Mouse (Mus musculus) ES-Bruce4 (cell line): ENCODE data around the gene B4galnt1. TPM values are rescaled to one million over a fixed set of nuclear protein-coding genes. Genes with fewer than 3 reads are reported as not detected.

Source experiments
- H3K27ac ChIP-seq: 2 replicates; pipeline ENCODE4 v1.5.1; 2012; ENCODE audit warnings: low read length, inconsistent platforms; ENCODE audit not compliant: insufficient read depth
- H3K27me3 ChIP-seq: 2 replicates; pipeline ENCODE4 v1.6.1; 2012; ENCODE audit warnings: mild to moderate bottlenecking, low read length, inconsistent platforms; ENCODE audit not compliant: control insufficient read depth, poor library complexity, insufficient read depth, severe bottlenecking
- H3K36me3 ChIP-seq: 2 replicates; pipeline ENCODE4 v1.6.1; 2012; ENCODE audit warnings: inconsistent platforms, mild to moderate bottlenecking, low read length, moderate library complexity; ENCODE audit not compliant: control insufficient read depth, poor library complexity, insufficient read depth, severe bottlenecking
- H3K4me1 ChIP-seq: one replicate; pipeline ENCODE4 v1.8.1; 2011; ENCODE audit warnings: low read length; ENCODE audit not compliant: control insufficient read depth, insufficient read depth
- H3K4me3 ChIP-seq: 2 replicates; pipeline ENCODE4 v1.5.1; 2011; ENCODE audit warnings: low read depth, mild to moderate bottlenecking, low read length
- H3K9ac ChIP-seq: 2 replicates; pipeline ENCODE4 v1.6.1; 2012; ENCODE audit warnings: low read depth, mild to moderate bottlenecking, inconsistent platforms; ENCODE audit not compliant: poor library complexity, severe bottlenecking
- H3K9me3 ChIP-seq: replicated peaks from 2 replicates; pipeline ENCODE4 v1.6.1; 2012; ENCODE audit warnings: mild to moderate bottlenecking, low read length, inconsistent platforms; ENCODE audit not compliant: control insufficient read depth, poor library complexity, insufficient read depth, severe bottlenecking
- CTCF ChIP-seq: IDR thresholded peaks from one replicate; pipeline ENCODE4 v1.8.1; 2011; ENCODE audit warnings: low read depth, low read length
- EP300 ChIP-seq: IDR thresholded peaks from 2 replicates; pipeline ENCODE4 v1.6.1; 2011; ENCODE audit warnings: low read depth, low read length; ENCODE audit not compliant: insufficient read depth
- POLR2A ChIP-seq: IDR thresholded peaks from one replicate; pipeline ENCODE4 v1.8.1; 2011; ENCODE audit warnings: low read length; ENCODE audit not compliant: insufficient read depth
- polyA plus RNA-seq: library from polyadenylated mRNA; stranded (reverse); fragments of >200 nt; gene quantifications from 2 replicates; pipeline ENCODE4 v1.2.4, GENCODE M21; 2011; ENCODE audit warnings: low read depth; ENCODE audit not compliant: missing spikeins, insufficient read depth, insufficient read length

B4galnt1 gene
- polyA plus RNA-seq, 1 experiment = 7.7 TPM

- Histone ChIP-seq H3K9ac (no peak overlapping the region), H3K4me3 (no peak overlapping the region), H3K27me3 (no peaks in the 10 kb centered on the region), H3K36me3 (no peaks in the 10 kb centered on the region), H3K4me1 (peaks cover 3% of the 10 kb centered on the region), H3K9me3 (no peaks in the 10 kb centered on the region; the same call in 1 of the 2 replicates), H3K27ac (no peak overlapping the region)
- TF ChIP-seq CTCF (no peak), POLR2A (no peak), EP300 (no peak)
These were observed 26.5 kb upstream of the B4galnt1 start for GRCm38 (mm10) chr10:127138328-127139141.

- Histone ChIP-seq H3K4me3 (no peak overlapping the region), H3K4me1 (no peaks in the 10 kb centered on the region), H3K36me3 (no peaks in the 10 kb centered on the region), H3K27ac (no peak overlapping the region), H3K9ac (no peak overlapping the region), H3K9me3 (no peaks in the 10 kb centered on the region; the same call in 1 of the 2 replicates), H3K27me3 (no peaks in the 10 kb centered on the region)
- TF ChIP-seq EP300 = no peak
- TF ChIP-seq CTCF = no peak
- no peak for TF ChIP-seq POLR2A
These were observed 24.1 kb upstream of the B4galnt1 start for GRCm38 (mm10) chr10:127140971-127141370.

GRCm38 (mm10) chr10:127141500-127141899, 23.5 kb upstream of the B4galnt1 start:
- Histone ChIP-seq H3K27ac (no peak overlapping the region), H3K4me1 (no peaks in the 10 kb centered on the region), H3K27me3 (no peaks in the 10 kb centered on the region), H3K9me3 (no peaks in the 10 kb centered on the region; the same call in 1 of the 2 replicates), H3K9ac (no peak overlapping the region), H3K4me3 (no peak overlapping the region), H3K36me3 (no peaks in the 10 kb centered on the region)
- TF ChIP-seq CTCF = no peak
- TF ChIP-seq POLR2A = no peak
- no peak for TF ChIP-seq EP300

- H3K9ac ChIP-seq = no peak overlapping the region
- H3K27me3 ChIP-seq = no peaks in the 10 kb centered on the region
- H3K4me1 ChIP-seq = no peaks in the 10 kb centered on the region
- no peaks in the 10 kb centered on the region for H3K36me3 ChIP-seq
- H3K4me3 ChIP-seq = no peak overlapping the region
- H3K27ac ChIP-seq = no peak overlapping the region
- no peak for TF ChIP-seq CTCF
- no peak for TF ChIP-seq EP300
- TF ChIP-seq POLR2A = no peak
- no peaks in the 10 kb centered on the region; the same call in 1 of the 2 replicates for H3K9me3 ChIP-seq
These were observed 21.8 kb upstream of the B4galnt1 start for GRCm38 (mm10) chr10:127143228-127143627.

GRCm38 (mm10) chr10:127144536-127144935, 20.5 kb upstream of the B4galnt1 start:
- H3K27me3 ChIP-seq = no peaks in the 10 kb centered on the region
- H3K9me3 ChIP-seq = no peaks in the 10 kb centered on the region; the same call in 1 of the 2 replicates
- H3K27ac ChIP-seq = no peak overlapping the region
- H3K4me1 ChIP-seq = no peaks in the 10 kb centered on the region
- H3K36me3 ChIP-seq = no peaks in the 10 kb centered on the region
- no peak overlapping the region for H3K9ac ChIP-seq
- no peak for TF ChIP-seq CTCF
- TF ChIP-seq POLR2A = no peak
- H3K4me3 ChIP-seq = no peak overlapping the region

- Histone ChIP-seq H3K9me3 (no peaks in the 10 kb centered on the region; the same call in 1 of the 2 replicates), H3K27me3 (no peaks in the 10 kb centered on the region), H3K9ac (no peak overlapping the region), H3K4me1 (no peaks in the 10 kb centered on the region), H3K4me3 (no peak overlapping the region), H3K27ac (no peak overlapping the region), H3K36me3 (no peaks in the 10 kb centered on the region)
- TF ChIP-seq EP300 (no peak), POLR2A (no peak), CTCF (no peak)
These were observed 19.7 kb upstream of the B4galnt1 start for GRCm38 (mm10) chr10:127145303-127145702.
